20 mouse cellular contexts compared by ENCODE assay signal in genomic region chr6:72990206-72990605, GRCm38 (mm10). TPM values are rescaled to one million over a fixed set of nuclear protein-coding genes. Genes with fewer than 3 reads are reported as not detected.
A peak's percentile ranks its signal among the peaks of the same experiment; 100 is the strongest.
DNase-seq lines count a peak whose midpoint lies in the region; ATAC-seq lines count a peak whose summit lies in the region.
"Had no signal": no experiment of that assay in that cellular context is flagged by ENCODE, and none has a peak within 500 bp of the region (broad histone marks: within the 10 kb centered on the region; RNA-seq: fewer than 3 reads in every experiment).

No protein-coding gene starts in this region.

- WGBS in kidney, embryonic 16.5 days: 66% methylated on average over 5 of the region's 5 CpGs

- H3K4me2 ChIP-seq in kidney, embryonic 16.5 days (replicated peaks; ENCODE audit: low read depth, low read length): no peak overlapping the region
- H3K4me2 ChIP-seq: heart, embryonic 13.5 days; intestine, embryonic 15.5 days; liver, embryonic 15.5 days; midbrain, embryonic 11.5 days had no signal

- no peak overlapping the region for H3K9ac ChIP-seq in kidney, embryonic 16.5 days (replicated peaks; ENCODE audit: low read length)
- H3K9ac ChIP-seq: heart, embryonic 13.5 days; intestine, embryonic 15.5 days; liver, embryonic 15.5 days had no signal

- no peak overlapping the region for H3K27ac ChIP-seq in kidney, embryonic 16.5 days (ENCODE audit: low read length)
- H3K27ac ChIP-seq: forebrain, embryonic 10.5 days; heart, embryonic 13.5 days; hindbrain, embryonic 10.5 days; intestine, embryonic 15.5 days; liver, embryonic 15.5 days had no signal

- peaks cover 6% of the 10 kb centered on the region; the same call in 1 of the 2 replicates for H3K4me1 ChIP-seq in kidney, embryonic 16.5 days (ENCODE audit: insufficient read depth, low read length)

- peak; percentile 51 to 57 for ATAC-seq in hematopoietic stem cell, adult 5-6 weeks (replicated peaks in 1 of 2; ENCODE audit: insufficient read depth in 1 of 2, low FRiP score in 2 of 2, low TSS enrichment in 1 of 2, low read depth in 1 of 2, poor library complexity in 2 of 2, severe bottlenecking in 2 of 2)
- no peak for ATAC-seq in kidney, embryonic 16.5 days (ENCODE audit: low FRiP score, low TSS enrichment)
- ATAC-seq: intestine, embryonic 15.5 days had no signal

- no peaks in the 10 kb centered on the region for H3K27me3 ChIP-seq in kidney, embryonic 16.5 days (ENCODE audit: insufficient read depth, low read length)
- H3K27me3 ChIP-seq: heart, embryonic 13.5 days; intestine, embryonic 15.5 days; liver, embryonic 15.5 days had no signal

- DNase-seq in A20 (ENCODE audit: low read depth, low spot score): peak; percentile 55
- DNase-seq in CD4-positive helper T cell, adult 2 months (ENCODE audit: low read depth, low spot score): peak; percentile 67
- peak; percentile 70 for DNase-seq in naive thymus-derived CD4-positive, alpha-beta T cell, adult 2 months (ENCODE audit: low read depth)
- no peak for DNase-seq in neural tube, embryonic 10.5 days (ENCODE audit: extremely low spot score, low spot score)
- no peak for DNase-seq in urinary bladder, adult 2 months (ENCODE audit: low spot score)
- DNase-seq: adrenal gland, adult 2 months; cerebellum, adult 2 months; gastrocnemius, postnatal 36 days; kidney, postnatal 25 days; left cerebral cortex, postnatal 4 days; lung, postnatal 10 days; right cerebral cortex, postnatal 4 days had no signal

- H3K36me3 ChIP-seq in kidney, embryonic 16.5 days (ENCODE audit: insufficient read depth, low read length): no peaks in the 10 kb centered on the region
- H3K36me3 ChIP-seq: forebrain, embryonic 10.5 days; heart, embryonic 13.5 days; hindbrain, embryonic 10.5 days; intestine, embryonic 15.5 days; liver, embryonic 15.5 days had no signal

- H3K9me3 ChIP-seq in kidney, embryonic 16.5 days (ENCODE audit: low read length): no peaks in the 10 kb centered on the region
- H3K9me3 ChIP-seq: forebrain, embryonic 10.5 days; heart, embryonic 13.5 days; hindbrain, embryonic 10.5 days; intestine, embryonic 15.5 days; liver, embryonic 15.5 days had no signal

- H3K4me3 ChIP-seq in kidney, embryonic 16.5 days (ENCODE audit: low read length): no peak overlapping the region
- H3K4me3 ChIP-seq: forebrain, embryonic 10.5 days; heart, embryonic 13.5 days; hindbrain, embryonic 10.5 days; intestine, embryonic 15.5 days; liver, embryonic 15.5 days had no signal

RNA-seq across cellular contexts. Expression of gene Tmsb10, which starts 31.7 kb away (rescaled TPM):
- total RNA-seq in hematopoietic stem cell, adult 5-6 weeks (2017): 586 and 795 TPM in 2 replicates
- 1,506 and 1,750 TPM in 2 replicates for polyA plus RNA-seq in kidney, embryonic 16.5 days (2015; fragmentation: Nextera tagmentation; extraction: Ambion mirVana)
- 471 and 572 TPM in 2 replicates for polyA plus RNA-seq in urinary bladder, adult 2 months (2012; rRNA removed)

Comparison
In these comparisons a context has a peak if more than half of its experiments do, and no peak if none do; other contexts are left out.
1. DNase-seq: peak in A20 (single experiment), CD4-positive helper T cell, adult 2 months (single experiment) and naive thymus-derived CD4-positive, alpha-beta T cell, adult 2 months (single experiment); none in neural tube, embryonic 10.5 days (single experiment) and urinary bladder, adult 2 months (single experiment).